Mouse (Mus musculus) stomach, postnatal 0 days (tissue): ENCODE measurements around the gene Tex22.

Source experiments
- CTCF ChIP-seq: IDR thresholded peaks from 2 replicates; pipeline ENCODE4 v1.5.1; 2016; ENCODE audit warnings: antibody characterized with exemption, low read depth, mild to moderate bottlenecking, moderate library complexity
- EP300 ChIP-seq: optimal IDR thresholded peaks from 2 replicates; pipeline ENCODE3; 2016; ENCODE audit warnings: antibody characterized with exemption

- TF ChIP-seq EP300 = no peak
- no peak for TF ChIP-seq CTCF
Observed at GRCm38 (mm10) chr12:113106386-113106785, 32.1 kb downstream of the Tex22 start.
